Mouse (Mus musculus) 416B (cell line): Measurements from ENCODE around the gene Slc18a2.

Experiments used
- DNase-seq: peaks from one replicate; pipeline ENCODE4 v3.0.0; 2011; ENCODE audit warnings: low read depth

Slc18a2 gene

GRCm38 (mm10) chr19:59260718-59261442, at the start of gene Slc18a2:
Slc18a2 (plus strand) TSS chr19:59260896.
- DNase-seq = peak; percentile 85

GRCm38 (mm10) chr19:59216891-59217290, 43.8 kb upstream of the Slc18a2 start:
- no peak for DNase-seq

- no peak for DNase-seq
These were observed 41.7 kb upstream of the Slc18a2 start, which contains the start of gene Kcnk18 for GRCm38 (mm10) chr19:59218991-59219390. Kcnk18 (plus strand) TSS chr19:59219214.

GRCm38 (mm10) chr19:59221131-59221530, 39.6 kb upstream of the Slc18a2 start:
- no peak for DNase-seq

- DNase-seq = no peak
These were observed 32.3 kb upstream of the Slc18a2 start for GRCm38 (mm10) chr19:59228376-59228775.

GRCm38 (mm10) chr19:59232786-59233185, 27.9 kb upstream of the Slc18a2 start:
- DNase-seq = peak; percentile 23

- no peak for DNase-seq
These were observed 25.7 kb upstream of the Slc18a2 start for GRCm38 (mm10) chr19:59235001-59235400.

GRCm38 (mm10) chr19:59236046-59236445, 24.6 kb upstream of the Slc18a2 start:
- DNase-seq = no peak

GRCm38 (mm10) chr19:59238630-59239029, 22.1 kb upstream of the Slc18a2 start:
- DNase-seq = no peak

- peak; percentile 73 for DNase-seq
These were observed 21.4 kb upstream of the Slc18a2 start for GRCm38 (mm10) chr19:59239124-59239817.

- peak; percentile 40 for DNase-seq
These were observed 18.7 kb upstream of the Slc18a2 start for GRCm38 (mm10) chr19:59241987-59242386.

GRCm38 (mm10) chr19:59243057-59243456, 17.6 kb upstream of the Slc18a2 start:
- peak; percentile 71 for DNase-seq

GRCm38 (mm10) chr19:59248144-59248543, 12.6 kb upstream of the Slc18a2 start:
- peak; percentile 86 for DNase-seq

GRCm38 (mm10) chr19:59248553-59249286, 12.0 kb upstream of the Slc18a2 start:
- peak; percentile 91 for DNase-seq

GRCm38 (mm10) chr19:59252651-59253050, 8.0 kb upstream of the Slc18a2 start:
- peak; percentile 90 for DNase-seq

GRCm38 (mm10) chr19:59259633-59260032, 1.1 kb upstream of the Slc18a2 start:
- no peak for DNase-seq

- peak; percentile 96 for DNase-seq
These were observed 908 bp downstream of the Slc18a2 start for GRCm38 (mm10) chr19:59261604-59262003.

GRCm38 (mm10) chr19:59263171-59263570, 2.5 kb downstream of the Slc18a2 start:
- no peak for DNase-seq

- DNase-seq = no peak
These were observed 4.3 kb downstream of the Slc18a2 start for GRCm38 (mm10) chr19:59264838-59265532.

GRCm38 (mm10) chr19:59265907-59266306, 5.2 kb downstream of the Slc18a2 start:
- DNase-seq = no peak

- DNase-seq = no peak
These were observed 6.8 kb downstream of the Slc18a2 start for GRCm38 (mm10) chr19:59267417-59267963.

GRCm38 (mm10) chr19:59273190-59273589, 12.5 kb downstream of the Slc18a2 start:
- DNase-seq = no peak
